Mouse (Mus musculus): ENCODE measurements around the gene Ecm1.

Ecm1 gene

DNA sequence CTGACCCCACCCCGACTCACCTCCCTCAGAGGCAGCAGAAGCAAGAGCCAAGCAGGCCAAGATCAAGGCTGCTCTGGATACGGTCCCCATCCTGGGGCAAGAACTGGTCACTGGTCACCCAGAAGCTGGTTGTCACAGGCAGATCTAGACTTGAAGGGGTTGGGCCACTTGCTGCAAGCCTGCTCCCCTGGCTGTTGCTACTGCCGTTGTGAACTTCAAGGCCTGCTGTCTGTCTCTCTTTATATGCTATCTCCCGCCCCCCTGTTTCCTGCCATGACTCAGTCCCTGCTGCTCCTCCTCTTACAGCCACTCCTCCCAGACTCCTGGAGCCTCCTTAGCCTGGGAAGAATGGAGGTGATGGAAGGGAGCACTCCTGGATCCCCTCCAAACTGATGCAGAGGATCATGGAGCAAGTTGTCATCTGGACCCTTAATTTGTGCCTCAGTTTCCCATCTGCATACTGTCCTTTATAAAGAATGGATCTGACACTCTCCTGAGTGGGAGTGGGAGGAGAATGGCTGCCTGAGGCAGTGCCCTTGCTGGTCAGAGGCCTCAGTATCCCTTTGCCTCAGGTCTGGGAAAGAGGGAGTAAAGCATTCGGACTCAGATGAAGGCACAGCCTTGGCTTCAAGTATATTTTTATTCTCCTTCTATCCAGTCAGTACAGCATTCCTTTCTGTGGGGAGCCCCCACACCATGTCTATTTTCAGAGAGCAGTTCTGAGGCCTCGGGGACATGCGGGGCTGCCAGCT, at the start of gene Ecm1:
TSS of gene Ecm1 (minus strand) at position 217 of the 752 bp plus-strand sequence.
- peak; percentile 56 for DNase-seq

GRCm38 (mm10) chr3:95785501-95785900, 46.1 kb upstream of the Ecm1 start:
- DNase-seq = no peak

GRCm38 (mm10) chr3:95771985-95772384, 32.6 kb upstream of the Ecm1 start:
- DNase-seq = no peak

DNA sequence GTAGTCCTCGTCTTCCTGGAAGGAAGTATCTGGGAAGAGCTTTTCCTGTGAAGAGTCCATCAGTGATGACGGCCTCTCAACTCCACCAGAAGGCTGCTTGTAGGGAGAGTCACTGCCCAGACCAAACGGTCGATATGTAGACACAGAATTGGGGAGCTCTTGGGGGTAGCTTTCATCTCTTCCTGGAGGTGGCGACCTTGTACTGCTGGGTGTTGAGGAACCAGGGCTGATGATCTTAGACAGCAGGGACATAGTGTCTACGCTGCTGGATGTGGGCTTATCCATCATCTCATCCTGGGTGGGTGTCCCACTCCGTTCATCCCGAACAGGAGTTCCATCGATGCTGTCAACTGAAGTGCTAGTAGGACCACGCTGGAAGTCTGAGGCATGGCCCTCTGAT, 26.2 kb upstream of the Ecm1 start:
- no peak for DNase-seq

DNA sequence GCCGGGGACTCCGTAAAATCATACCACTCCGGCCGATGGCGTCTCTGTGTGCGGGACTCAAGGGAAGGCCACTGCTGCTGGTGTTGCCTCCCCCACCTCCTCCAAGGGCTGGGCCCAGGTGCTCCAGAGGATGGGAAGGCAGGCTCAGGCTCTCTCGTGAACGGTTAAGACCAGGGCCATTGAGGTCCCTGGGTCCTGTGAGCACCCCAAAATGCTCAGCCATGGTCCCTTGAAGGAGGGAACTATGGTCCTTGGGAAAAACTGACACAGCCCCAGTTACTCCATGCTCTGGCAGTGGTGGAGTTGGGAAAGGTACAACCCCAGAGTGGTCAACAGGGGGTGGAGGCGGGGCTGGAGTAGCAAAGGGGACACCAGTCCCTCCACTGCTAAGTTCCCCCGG, 24.4 kb upstream of the Ecm1 start:
- DNase-seq = no peak

DNA sequence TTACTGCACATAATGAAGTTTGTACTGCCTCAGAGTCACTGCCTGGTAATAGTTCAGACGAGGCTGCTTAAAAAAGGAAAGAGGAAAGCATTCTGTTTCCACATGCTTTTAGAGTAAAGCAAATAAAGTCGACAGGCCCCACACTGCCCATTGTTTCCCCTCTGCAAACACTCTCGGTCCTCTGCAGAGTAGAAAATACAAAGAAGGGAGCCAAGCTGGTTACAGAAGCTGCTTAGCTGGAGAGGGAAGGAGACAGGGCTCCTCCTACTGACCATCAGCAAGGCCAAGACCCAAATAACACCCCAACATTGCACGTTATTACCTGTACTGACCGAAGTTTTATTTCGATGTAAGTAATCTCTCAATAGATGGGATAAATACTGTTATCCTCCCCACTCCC, 23.6 kb upstream of the Ecm1 start:
- no peak for DNase-seq

GRCm38 (mm10) chr3:95761771-95762170, 22.4 kb upstream of the Ecm1 start:
- DNase-seq = no peak

DNA sequence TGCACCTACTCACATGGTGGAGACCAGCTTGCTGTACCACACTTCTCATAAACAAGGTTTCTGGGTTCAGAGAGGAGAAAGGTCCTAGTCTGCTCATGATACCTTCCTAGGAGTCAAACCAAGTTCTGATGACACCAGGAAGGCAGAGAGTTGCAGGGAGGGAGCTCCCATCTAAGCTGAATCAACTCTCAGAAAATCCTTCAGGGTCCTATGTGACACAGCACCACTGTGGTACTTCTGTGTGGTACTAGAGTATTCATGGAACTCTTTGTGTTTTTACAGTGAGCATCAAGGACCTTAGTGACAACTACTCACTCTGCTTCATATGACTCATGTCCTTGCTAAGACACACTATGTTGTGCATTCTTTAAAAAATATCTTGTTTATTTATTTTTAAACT, 21.3 kb upstream of the Ecm1 start:
- no peak for DNase-seq

DNA sequence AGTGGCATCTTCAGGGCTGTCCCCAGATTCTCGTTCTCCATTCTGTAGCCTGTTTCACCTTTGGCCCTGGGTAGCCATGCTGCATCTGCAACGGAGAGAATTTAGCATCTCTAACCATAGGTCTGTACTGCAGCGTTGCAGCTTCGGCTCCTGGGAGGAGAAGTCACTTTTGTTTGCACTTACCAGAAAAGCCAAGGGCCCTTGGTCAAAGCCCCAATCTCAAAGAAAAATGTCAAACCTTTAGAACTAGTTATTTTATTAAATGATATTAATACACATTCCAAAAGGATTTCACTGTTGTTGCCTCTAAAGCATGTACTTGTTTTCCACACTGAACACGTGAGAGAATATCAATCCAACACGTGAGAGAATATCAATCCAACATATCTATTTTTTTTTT, 20.7 kb upstream of the Ecm1 start, which contains the start of gene Tars2:
TSS of gene Tars2 (minus strand) at position 101 of the 400 bp plus-strand sequence.
- no peak for DNase-seq

DNA sequence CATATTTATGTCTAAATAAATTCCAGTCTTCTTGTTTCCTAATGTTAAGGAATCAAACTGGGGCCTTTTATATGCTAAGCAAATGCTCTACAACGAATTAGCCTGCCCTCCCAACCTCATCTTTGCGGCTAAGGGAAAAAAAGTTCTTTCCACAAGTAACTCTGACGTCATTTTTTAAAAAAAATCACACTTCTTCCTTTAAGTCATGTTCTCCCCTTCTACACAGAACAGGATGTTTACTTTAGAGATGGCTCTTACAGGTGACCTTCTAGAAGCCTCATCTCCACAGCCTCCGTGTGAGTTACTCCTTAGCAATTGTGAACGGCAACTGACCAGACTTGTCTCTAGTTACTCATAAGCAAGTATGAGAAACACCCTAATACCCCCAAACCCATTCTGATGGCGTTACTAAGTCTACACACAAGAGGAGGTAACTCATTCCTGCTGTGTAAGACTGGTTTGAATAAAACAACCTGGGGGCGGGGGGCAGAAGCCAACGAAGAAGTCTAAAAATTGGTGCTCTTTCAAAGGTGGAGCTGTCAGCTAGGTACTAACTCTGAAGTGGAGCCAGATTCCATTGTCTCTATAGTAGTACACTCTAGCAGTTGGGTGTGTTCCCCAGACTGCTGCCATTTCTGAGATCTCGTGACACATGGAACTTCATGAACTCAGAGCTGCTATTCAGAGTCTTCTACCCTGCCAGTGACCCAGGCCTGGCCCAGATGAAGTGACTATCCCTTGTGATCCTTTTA, 19.3 kb upstream of the Ecm1 start:
- DNase-seq = no peak

DNA sequence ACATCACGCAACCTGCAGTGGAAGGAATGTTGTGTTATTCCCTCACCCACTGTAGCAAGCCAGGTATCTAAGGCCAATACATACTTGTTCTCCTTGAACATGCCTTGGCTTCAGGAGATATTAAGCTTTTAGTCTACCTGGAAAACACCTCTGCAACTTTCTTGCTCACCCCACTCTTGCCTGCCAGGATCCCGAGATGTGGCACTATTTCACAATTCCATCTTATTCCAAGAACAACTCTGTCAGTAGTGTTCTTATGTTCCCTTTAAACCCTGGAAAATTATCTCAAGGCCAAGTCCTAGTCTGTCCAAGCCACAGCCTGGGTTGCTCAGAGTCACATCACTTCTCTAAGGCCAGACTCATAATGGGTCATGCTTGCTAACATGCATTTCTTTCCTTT, 17.4 kb upstream of the Ecm1 start:
- no peak for DNase-seq

- peak; percentile 96 for DNase-seq
These were observed 15.2 kb upstream of the Ecm1 start for GRCm38 (mm10) chr3:95754345-95755206.

DNA sequence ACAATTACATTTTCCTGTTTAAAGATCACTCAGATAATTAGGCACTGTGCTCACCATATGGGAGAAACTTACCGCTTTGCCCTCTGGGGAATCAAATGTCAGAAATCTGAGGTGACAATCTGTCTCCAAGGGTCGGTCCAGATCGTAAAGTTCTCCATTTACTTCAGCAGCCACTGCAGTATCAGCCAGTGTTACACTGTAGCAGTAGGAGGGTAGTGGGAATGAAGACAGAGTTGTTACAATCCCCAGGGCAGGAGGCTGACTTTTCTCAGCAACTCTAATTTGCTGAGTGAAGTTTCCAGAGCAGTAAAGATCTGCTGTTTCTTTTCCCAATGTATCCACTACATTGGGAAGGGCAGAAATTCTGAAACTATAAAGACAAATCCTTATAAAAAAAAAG, 13.6 kb upstream of the Ecm1 start:
- no peak for DNase-seq

- DNase-seq = peak; percentile 57
These were observed 1.0 kb upstream of the Ecm1 start for GRCm38 (mm10) chr3:95740406-95740805.

DNA sequence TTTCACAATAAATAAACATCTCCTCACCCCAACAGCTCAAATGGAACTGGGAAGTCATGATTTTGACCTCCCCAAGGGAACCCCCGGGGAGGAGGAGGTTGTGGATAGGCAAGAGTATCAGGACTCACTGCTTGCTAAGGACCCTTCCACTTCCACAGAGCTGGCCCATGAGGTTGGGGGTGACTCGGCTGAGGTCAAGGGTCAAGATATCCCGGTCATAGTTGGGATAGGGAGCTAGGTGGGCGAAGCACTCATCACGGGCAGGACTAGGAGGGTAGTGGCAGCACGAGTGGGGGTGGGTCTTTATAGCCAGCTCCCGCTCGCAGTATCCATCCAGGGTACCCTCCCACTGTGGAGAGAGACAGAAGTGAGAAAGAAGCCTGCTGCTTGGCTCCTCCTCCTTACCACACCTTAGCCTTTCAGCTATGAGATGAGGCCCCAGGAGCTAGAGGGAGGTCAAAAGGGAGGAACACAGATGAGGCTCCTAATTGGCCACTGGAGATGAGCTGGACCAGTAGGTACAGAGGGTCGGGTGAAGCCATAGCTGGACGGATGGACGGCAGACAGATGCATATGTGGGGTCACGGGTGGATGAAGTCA, 4.2 kb downstream of the Ecm1 start:
- no peak for DNase-seq

DNA sequence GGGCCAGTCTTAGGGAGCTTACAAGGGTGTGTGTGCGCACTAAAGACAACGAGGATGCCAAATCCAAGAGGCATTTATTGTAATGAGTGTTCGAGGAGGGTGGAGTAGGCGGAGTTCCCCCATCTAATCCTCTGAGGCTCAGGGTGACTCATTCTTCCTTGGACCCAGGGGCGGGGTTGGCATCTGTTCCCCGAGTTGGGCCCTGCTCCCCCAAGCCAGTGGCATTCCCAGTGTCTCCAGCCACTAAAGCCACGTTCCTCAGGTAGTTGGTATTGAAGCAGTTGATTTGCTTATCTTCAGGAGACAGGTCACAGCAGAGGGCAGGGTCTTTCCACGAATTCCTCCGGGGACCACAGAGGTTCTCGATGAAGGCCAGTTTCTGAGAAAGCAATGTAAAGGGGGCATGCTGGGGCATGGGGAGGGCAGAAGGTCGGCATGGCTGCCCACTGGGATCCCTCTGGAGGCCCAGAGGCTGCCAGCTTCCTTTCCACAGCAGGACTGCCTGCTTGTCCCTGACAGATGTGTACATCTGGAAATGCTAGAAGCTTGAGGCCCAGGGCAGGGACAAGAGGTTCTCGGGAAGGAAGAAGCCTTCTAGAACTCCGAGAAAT, 5.2 kb downstream of the Ecm1 start:
- no peak for DNase-seq

DNA sequence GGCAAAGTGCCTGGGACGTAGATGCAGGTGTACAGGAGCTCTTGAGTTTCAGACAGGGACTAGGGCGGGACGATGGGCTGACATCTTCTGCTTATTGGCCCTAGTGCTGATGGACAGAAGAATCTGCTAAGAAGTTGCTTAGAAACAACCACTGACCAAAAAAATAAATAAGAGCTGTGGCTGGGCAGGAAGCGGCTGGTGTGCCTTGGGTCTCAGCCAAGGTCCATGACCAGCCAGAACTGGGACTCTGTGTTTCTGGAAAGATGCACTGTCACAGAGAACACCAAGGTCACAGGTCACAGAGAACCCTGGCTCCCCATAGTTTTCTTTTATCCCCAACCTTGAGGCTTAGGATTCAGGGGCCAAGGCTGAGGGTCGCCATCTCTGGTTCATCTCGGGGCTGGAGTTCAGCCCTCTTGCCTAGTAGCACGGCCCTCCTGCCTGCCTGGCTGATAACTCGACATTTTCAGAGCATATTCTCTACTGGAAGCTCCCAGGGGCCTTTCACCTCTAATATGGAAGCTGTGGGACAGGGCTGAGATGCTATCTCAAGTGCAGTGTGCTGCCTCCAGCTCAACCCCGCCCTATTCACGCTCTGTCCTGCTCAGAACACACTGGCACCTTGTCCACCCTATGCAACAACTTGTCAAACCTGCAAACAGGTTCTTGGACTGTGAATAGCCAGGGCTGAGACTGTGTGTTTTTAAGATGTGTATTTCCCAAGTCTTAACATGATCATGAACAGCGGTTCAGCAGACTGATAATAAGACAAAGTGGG, 6.4 kb downstream of the Ecm1 start:
- DNase-seq = peak; percentile 31

GRCm38 (mm10) chr3:95732297-95732696, 7.1 kb downstream of the Ecm1 start:
- no peak for DNase-seq

GRCm38 (mm10) chr3:95731802-95732201, 7.6 kb downstream of the Ecm1 start:
- no peak for DNase-seq

DNA sequence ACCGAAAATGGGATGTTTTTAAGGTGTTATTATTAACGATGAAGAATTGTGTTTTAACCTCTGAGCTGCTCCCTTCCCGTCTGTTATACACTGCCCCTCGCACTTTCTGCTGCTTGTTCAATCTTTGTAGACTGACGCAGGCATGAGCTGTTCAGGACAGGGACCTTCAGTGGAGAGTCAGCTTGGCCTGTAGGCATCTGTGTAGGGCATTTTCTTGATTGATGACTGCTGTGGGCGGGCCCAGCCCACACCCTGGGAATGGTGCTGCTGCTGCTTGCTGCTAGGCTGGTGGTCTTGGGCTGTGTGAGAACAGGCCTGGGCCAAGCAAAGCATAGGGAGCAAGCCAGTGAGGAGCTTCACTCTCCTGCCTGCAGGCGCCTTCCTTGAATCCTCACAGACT, 8.9 kb downstream of the Ecm1 start:
- no peak for DNase-seq

GRCm38 (mm10) chr3:95728906-95729305, 10.5 kb downstream of the Ecm1 start:
- DNase-seq = no peak
